Mouse (Mus musculus) neural tube, embryonic 13.5 days (tissue): ENCODE results near the gene Pgbd1. TPM values are rescaled to one million over a fixed set of nuclear protein-coding genes. Genes with fewer than 3 reads are reported as not detected.
"Not testable (repeated sequence)": the region's sequence is repeated elsewhere in the genome, so short reads cannot be mapped to it uniquely, and the experiment has no call there.

Source experiments
- ATAC-seq: fragments of 200-750 bp; cut with Nextera tagmentation; 2 replicates; pipeline ENCODE4 v1.8.0; 2017; ENCODE audit warnings: low read depth, mild to moderate bottlenecking, moderate TSS enrichment, moderate library complexity
- H3K27ac ChIP-seq: fragments of 300-500 bp; sonication (generic); replicated peaks from 2 replicates; pipeline ENCODE4 v1.5.1; 2015; ENCODE audit warnings: moderate library complexity, mild to moderate bottlenecking, inconsistent platforms
- H3K27me3 ChIP-seq: fragments of 300-500 bp; sonication (generic); 2 replicates; pipeline ENCODE4 v1.6.1; 2015; ENCODE audit warnings: mild to moderate bottlenecking, inconsistent platforms
- H3K36me3 ChIP-seq: fragments of 300-500 bp; sonication (generic); 2 replicates; pipeline ENCODE4 v1.6.1; 2015; ENCODE audit warnings: mild to moderate bottlenecking, inconsistent platforms
- H3K4me1 ChIP-seq: fragments of 300-500 bp; sonication (generic); replicated peaks from 2 replicates; pipeline ENCODE4 v1.6.1; 2015; ENCODE audit warnings: inconsistent platforms
- H3K4me2 ChIP-seq: fragments of 300-500 bp; sonication (generic); 2 replicates; pipeline ENCODE4 v1.6.1; 2015; ENCODE audit warnings: inconsistent platforms, mild to moderate bottlenecking, moderate library complexity
- H3K4me3 ChIP-seq: fragments of 300-500 bp; sonication (generic); 2 replicates; pipeline ENCODE4 v1.5.1; 2015; ENCODE audit warnings: mild to moderate bottlenecking, inconsistent platforms
- H3K9ac ChIP-seq: fragments of 300-500 bp; sonication (generic); 2 replicates; pipeline ENCODE4 v1.6.1; 2015; ENCODE audit warnings: moderate library complexity, mild to moderate bottlenecking, inconsistent platforms
- H3K9me3 ChIP-seq: fragments of 300-500 bp; sonication (generic); 2 replicates; pipeline ENCODE4 v1.6.1; 2016; ENCODE audit warnings: inconsistent platforms
- WGBS: fragments of 180-500 bp; shearing (Covaris S2); methylation state at CpG from one replicate; pipeline ENCODE4 v1.1.7; 2015; 5-methylcytosine and 5-hydroxymethylcytosine counted together
- polyA plus RNA-seq: library from polyadenylated mRNA; unstranded; fragments of >200 nt; fragmentation: Nextera tagmentation; extraction: Ambion mirVana; gene quantifications from 2 replicates; pipeline ENCODE4 v1.2.1, GENCODE M21; 2015

Pgbd1 gene
- polyA plus RNA-seq, 1 experiment from 2014 or later = 3.4 TPM

- Histone ChIP-seq H3K9ac (peak overlapping the region; percentile 78), H3K4me2 (peak overlapping the region; percentile 65), H3K36me3 (no peaks in the 10 kb centered on the region), H3K27ac (peak overlapping the region; percentile 80), H3K9me3 (no peaks in the 10 kb centered on the region), H3K4me1 (peaks cover 8% of the 10 kb centered on the region), H3K4me3 (peak overlapping the region; percentile 51), H3K27me3 (peaks cover 8% of the 10 kb centered on the region)
- ATAC-seq = peak; percentile 68; the same call in 1 of the 2 replicates
- WGBS = 56% methylated on average over 11 of the region's 11 CpGs
These were observed 31.9 kb downstream of the Pgbd1 start for GRCm38 (mm10) chr13:21408805-21409459.

DNA sequence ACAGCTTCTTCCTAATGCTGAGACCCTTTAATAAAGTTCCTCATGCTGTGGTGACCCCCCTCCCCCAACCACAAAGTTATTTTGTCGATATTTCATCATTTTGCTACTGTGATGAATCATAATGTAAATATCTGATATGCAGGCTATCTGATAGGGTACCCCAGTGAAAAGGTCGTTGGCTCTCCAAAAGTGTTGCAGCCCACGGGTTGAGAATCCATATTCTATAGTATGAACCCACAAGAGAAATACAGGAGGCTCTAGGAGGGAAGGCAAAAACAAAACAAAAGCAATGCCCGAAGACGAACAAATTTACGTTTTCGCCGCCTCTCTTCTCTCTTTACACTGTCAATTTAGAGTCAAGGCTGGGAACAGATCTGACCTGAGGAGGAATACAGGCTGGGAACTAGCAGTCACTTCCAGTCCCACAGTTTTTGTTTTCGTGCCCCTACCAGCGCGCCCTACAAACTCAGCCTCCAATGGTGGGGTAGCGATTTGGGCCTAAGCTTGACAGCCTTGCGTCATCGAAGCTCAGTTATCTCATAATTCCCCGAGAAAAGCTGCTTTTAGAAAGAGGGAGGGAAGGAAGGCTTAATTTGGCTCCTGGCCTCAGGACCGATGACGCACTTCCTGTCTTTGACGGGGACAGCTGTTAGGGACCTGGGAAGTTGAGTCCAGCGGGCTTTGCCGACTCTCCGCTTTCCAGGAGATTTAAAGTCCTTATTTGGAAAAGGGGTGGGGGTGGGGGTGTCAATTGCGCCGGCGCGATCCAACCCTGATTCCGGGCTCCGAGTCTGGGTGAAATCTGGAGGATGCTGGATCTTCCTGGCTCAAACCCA, 32.7 kb downstream of the Pgbd1 start:
- no peaks in the 10 kb centered on the region for H3K36me3 ChIP-seq
- no peaks in the 10 kb centered on the region for H3K9me3 ChIP-seq
- H3K9ac ChIP-seq = peak overlapping the region; percentile 78
- H3K4me1 ChIP-seq = peaks cover 8% of the 10 kb centered on the region
- H3K27ac ChIP-seq = peak overlapping the region; percentile 80
- peak overlapping the region; percentile 65 for H3K4me2 ChIP-seq
- peaks cover 8% of the 10 kb centered on the region for H3K27me3 ChIP-seq
- H3K4me3 ChIP-seq = peak overlapping the region; percentile 51
- peak; percentile 97 for ATAC-seq
- WGBS = 5% methylated on average over 27 of the region's 27 CpGs

GRCm38 (mm10) chr13:21407341-21407740, 33.5 kb downstream of the Pgbd1 start:
- ATAC-seq = no peak
- 80% methylated on average over 11 of the region's 11 CpGs for WGBS
- Histone ChIP-seq H3K4me2 (peak overlapping the region; percentile 65; the same call in 1 of the 2 replicates), H3K36me3 (no peaks in the 10 kb centered on the region), H3K27me3 (peaks cover 8% of the 10 kb centered on the region), H3K27ac (no peak overlapping the region), H3K9me3 (no peaks in the 10 kb centered on the region), H3K4me1 (peaks cover 8% of the 10 kb centered on the region), H3K9ac (no peak overlapping the region), H3K4me3 (0 out of 2 replicates have a peak overlapping the region, but pooled peaks have one; percentile 51)

- Histone ChIP-seq H3K27ac (peak overlapping the region; percentile 70; the same call in 1 of the 2 replicates), H3K27me3 (peaks cover 8% of the 10 kb centered on the region), H3K36me3 (peaks cover 19% of the 10 kb centered on the region), H3K4me1 (peaks cover 35% of the 10 kb centered on the region), H3K9me3 (no peaks in the 10 kb centered on the region), H3K9ac (peak overlapping the region; percentile 84), H3K4me2 (peak overlapping the region; percentile 65), H3K4me3 (peak overlapping the region; percentile 80)
- ATAC-seq = peak; percentile 38; the same call in 1 of the 2 replicates
- WGBS = 0% methylated on average over 2 of the region's 2 CpGs
These were observed 38.0 kb downstream of the Pgbd1 start for GRCm38 (mm10) chr13:21402848-21403247.

GRCm38 (mm10) chr13:21402287-21402846, 38.5 kb downstream of the Pgbd1 start, which contains the start of gene Zkscan3:
TSS of gene Zkscan3 (minus strand) at chr13:21402755.
- peak within 1 kb of the TSS; percentile 70 for H3K27ac ChIP-seq
- no peaks in the 10 kb centered on the region for H3K9me3 ChIP-seq
- peak within 1 kb of the TSS; percentile 65 for H3K4me2 ChIP-seq
- H3K9ac ChIP-seq = peak within 1 kb of the TSS; percentile 84
- WGBS = under 1% methylated on average over 35 of the region's 35 CpGs
- H3K4me1 ChIP-seq = peaks cover 30% of the 10 kb centered on the region
- peaks cover 8% of the 10 kb centered on the region for H3K27me3 ChIP-seq
- peaks cover 23% of the 10 kb centered on the region for H3K36me3 ChIP-seq
- peak; percentile 96 for ATAC-seq
- peak within 1 kb of the TSS; percentile 80 for H3K4me3 ChIP-seq

- Histone ChIP-seq H3K27ac (peak overlapping the region; percentile 70), H3K9ac (peak overlapping the region; percentile 84), H3K4me2 (peak overlapping the region; percentile 65), H3K4me1 (peaks cover 29% of the 10 kb centered on the region), H3K4me3 (peak overlapping the region; percentile 80), H3K36me3 (peaks cover 29% of the 10 kb centered on the region), H3K9me3 (no peaks in the 10 kb centered on the region), H3K27me3 (peaks cover 8% of the 10 kb centered on the region)
- ATAC-seq = peak; percentile 68; the same call in 1 of the 2 replicates
- 22% methylated on average over 12 of the region's 12 CpGs for WGBS
These were observed 39.1 kb downstream of the Pgbd1 start for GRCm38 (mm10) chr13:21401636-21402286.

DNA sequence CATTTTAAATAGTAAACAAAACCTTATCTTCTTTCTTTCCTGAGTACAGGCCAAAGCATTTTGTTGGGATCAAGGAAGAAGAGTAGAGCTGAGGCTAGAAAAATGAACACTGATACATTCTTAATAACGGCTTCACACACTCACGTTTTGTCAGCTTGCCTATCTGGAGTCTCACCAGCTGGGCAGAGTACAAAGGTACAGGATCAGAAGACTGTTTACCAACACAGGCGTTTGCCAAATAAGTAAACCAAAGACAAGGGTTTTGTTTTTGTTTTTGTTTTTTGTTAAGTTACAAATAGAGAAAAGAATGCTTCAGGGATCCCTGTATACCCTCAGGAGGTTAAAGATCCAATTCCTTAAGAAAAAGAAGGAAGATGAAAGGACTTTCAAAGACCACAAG, 39.7 kb downstream of the Pgbd1 start:
- H3K9ac ChIP-seq = peak overlapping the region; percentile 84
- no peaks in the 10 kb centered on the region for H3K9me3 ChIP-seq

GRCm38 (mm10) chr13:21397486-21397885, 43.4 kb downstream of the Pgbd1 start:
- WGBS = 94% methylated on average over 2 of the region's 2 CpGs
- H3K4me2 ChIP-seq = no peak overlapping the region
- H3K4me3 ChIP-seq = no peak overlapping the region
- no peak overlapping the region for H3K27ac ChIP-seq
- ATAC-seq = no peak
- H3K9ac ChIP-seq = no peak overlapping the region
- no peaks in the 10 kb centered on the region for H3K9me3 ChIP-seq
- H3K4me1 ChIP-seq = peaks cover 29% of the 10 kb centered on the region
- H3K36me3 ChIP-seq = peaks cover 68% of the 10 kb centered on the region
- H3K27me3 ChIP-seq = no peaks in the 10 kb centered on the region

More for the DNA sequence above, 39.7 kb downstream of the Pgbd1 start:
- WGBS = 87% methylated on average over 3 of the region's 3 CpGs
- no peak for ATAC-seq
- Histone ChIP-seq H3K4me1 (peaks cover 29% of the 10 kb centered on the region), H3K27ac (no peak overlapping the region), H3K4me2 (peak overlapping the region; percentile 65), H3K4me3 (peak overlapping the region; percentile 80), H3K27me3 (peaks cover 8% of the 10 kb centered on the region), H3K36me3 (peaks cover 35% of the 10 kb centered on the region)

DNA sequence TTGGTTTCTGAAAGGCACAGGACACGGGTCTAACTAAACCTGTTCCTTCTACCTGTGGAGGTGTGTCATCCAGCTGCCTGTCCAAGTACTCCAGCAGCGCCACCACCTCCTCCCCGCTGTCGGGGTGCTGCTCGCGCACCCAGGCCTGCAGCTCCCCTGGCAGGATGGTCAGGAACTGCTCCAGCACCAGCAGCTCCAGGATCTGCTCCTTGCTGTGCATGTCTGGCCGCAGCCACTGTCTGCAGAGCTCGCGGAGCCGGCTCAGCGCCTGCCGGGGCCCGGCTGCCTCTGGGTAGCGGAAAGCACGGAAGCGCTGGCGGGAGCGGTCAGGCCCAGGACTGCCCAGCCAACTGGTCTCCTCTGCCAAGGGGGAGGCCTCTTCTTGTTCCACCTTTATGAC, 44.8 kb downstream of the Pgbd1 start:
- WGBS = 94% methylated on average over 11 of the region's 18 CpGs
- not testable (repeated sequence) for H3K9ac ChIP-seq, H3K27ac ChIP-seq, H3K27me3 ChIP-seq, H3K4me2 ChIP-seq, H3K4me3 ChIP-seq, H3K9me3 ChIP-seq
- H3K4me1 ChIP-seq = peaks cover 21% of the 10 kb centered on the region
- 0 out of 2 replicates have a peak, but pooled peaks have one; percentile 40 for ATAC-seq
- peaks cover 82% of the 10 kb centered on the region for H3K36me3 ChIP-seq

- H3K27ac ChIP-seq = no peak overlapping the region
- H3K27me3 ChIP-seq = no peaks in the 10 kb centered on the region
- no peak overlapping the region for H3K4me3 ChIP-seq
- H3K9ac ChIP-seq = no peak overlapping the region
- peaks cover 86% of the 10 kb centered on the region for H3K36me3 ChIP-seq
- H3K9me3 ChIP-seq = no peaks in the 10 kb centered on the region
- no peak overlapping the region for H3K4me2 ChIP-seq
- no peak for ATAC-seq
- H3K4me1 ChIP-seq = peaks cover 16% of the 10 kb centered on the region
- WGBS = 94% methylated on average over 6 of the region's 6 CpGs
These were observed 45.2 kb downstream of the Pgbd1 start for GRCm38 (mm10) chr13:21395623-21396022.

DNA sequence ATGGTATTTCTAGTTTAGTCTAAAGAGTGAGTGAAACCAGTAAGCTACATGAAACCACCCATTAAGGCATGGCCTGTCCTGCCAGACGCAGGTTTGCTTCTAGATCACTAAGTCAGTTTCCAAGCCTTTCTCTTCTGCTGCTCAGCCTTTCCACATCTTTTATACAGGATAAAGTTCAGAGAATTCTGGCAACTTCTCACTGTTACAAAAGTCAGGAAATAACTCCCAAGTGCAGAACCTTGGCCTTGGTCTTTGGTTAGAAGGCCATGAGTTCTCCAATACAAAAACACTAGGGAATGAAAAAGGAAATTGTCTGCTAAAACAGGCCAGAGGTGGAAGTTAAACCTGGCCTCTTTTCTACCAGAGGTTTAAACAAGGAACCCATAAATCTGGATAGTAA, 45.6 kb downstream of the Pgbd1 start:
- Histone ChIP-seq H3K27ac (no peak overlapping the region), H3K9me3 (no peaks in the 10 kb centered on the region), H3K4me3 (no peak overlapping the region), H3K27me3 (no peaks in the 10 kb centered on the region), H3K9ac (no peak overlapping the region), H3K4me1 (peaks cover 13% of the 10 kb centered on the region), H3K4me2 (no peak overlapping the region), H3K36me3 (peaks cover 91% of the 10 kb centered on the region)
- WGBS = 98% methylated on average over 1 of the region's 1 CpGs
- ATAC-seq = no peak
